Mouse (Mus musculus) limb, embryonic 15.5 days (tissue): ENCODE data around the gene Usp24. TPM values are rescaled to one million over a fixed set of nuclear protein-coding genes. Genes with fewer than 3 reads are reported as not detected.

Experiments used
- ATAC-seq: fragments of 200-750 bp; cut with Nextera tagmentation; 2 replicates; pipeline ENCODE4 v1.8.0; 2017; ENCODE audit warnings: low read depth, moderate TSS enrichment; ENCODE audit not compliant: insufficient number of reproducible peaks, low FRiP score, low TSS enrichment
- H3K27ac ChIP-seq: fragments of 300-500 bp; sonication (generic); 2 replicates; pipeline ENCODE4 v1.5.1; 2015; ENCODE audit warnings: moderate library complexity, mild to moderate bottlenecking, inconsistent platforms
- H3K27me3 ChIP-seq: fragments of 300-500 bp; sonication (generic); 2 replicates; pipeline ENCODE4 v1.6.1; 2015; ENCODE audit warnings: inconsistent platforms
- H3K36me3 ChIP-seq: fragments of 300-500 bp; sonication (generic); 2 replicates; pipeline ENCODE4 v1.6.1; 2015; ENCODE audit warnings: inconsistent platforms
- H3K4me1 ChIP-seq: fragments of 300-500 bp; sonication (generic); 2 replicates; pipeline ENCODE4 v1.6.1; 2015; ENCODE audit warnings: inconsistent platforms
- H3K4me2 ChIP-seq: fragments of 300-500 bp; sonication (generic); 2 replicates; pipeline ENCODE4 v1.6.1; 2015; ENCODE audit warnings: mild to moderate bottlenecking, inconsistent platforms
- H3K4me3 ChIP-seq: fragments of 300-500 bp; sonication (generic); 2 replicates; pipeline ENCODE4 v1.5.1; 2015; ENCODE audit warnings: mild to moderate bottlenecking, inconsistent platforms
- H3K9ac ChIP-seq: fragments of 300-500 bp; sonication (generic); 2 replicates; pipeline ENCODE4 v1.6.1; 2015; ENCODE audit warnings: inconsistent platforms
- H3K9me3 ChIP-seq: fragments of 300-500 bp; sonication (generic); 2 replicates; pipeline ENCODE4 v1.6.1; 2016; ENCODE audit warnings: inconsistent platforms
- WGBS: fragments of 180-500 bp; shearing (Covaris S2); methylation state at CpG from one replicate; pipeline ENCODE4 v1.1.7; 2015; 5-methylcytosine and 5-hydroxymethylcytosine counted together
- polyA plus RNA-seq: library from polyadenylated mRNA; unstranded; fragments of >200 nt; fragmentation: Nextera tagmentation; extraction: Ambion mirVana; gene quantifications from 2 replicates; pipeline ENCODE4 v1.2.1, GENCODE M21; 2015

The Usp24 gene
- polyA plus RNA-seq, 1 experiment from 2014 or later, result 8.0 TPM

DNA sequence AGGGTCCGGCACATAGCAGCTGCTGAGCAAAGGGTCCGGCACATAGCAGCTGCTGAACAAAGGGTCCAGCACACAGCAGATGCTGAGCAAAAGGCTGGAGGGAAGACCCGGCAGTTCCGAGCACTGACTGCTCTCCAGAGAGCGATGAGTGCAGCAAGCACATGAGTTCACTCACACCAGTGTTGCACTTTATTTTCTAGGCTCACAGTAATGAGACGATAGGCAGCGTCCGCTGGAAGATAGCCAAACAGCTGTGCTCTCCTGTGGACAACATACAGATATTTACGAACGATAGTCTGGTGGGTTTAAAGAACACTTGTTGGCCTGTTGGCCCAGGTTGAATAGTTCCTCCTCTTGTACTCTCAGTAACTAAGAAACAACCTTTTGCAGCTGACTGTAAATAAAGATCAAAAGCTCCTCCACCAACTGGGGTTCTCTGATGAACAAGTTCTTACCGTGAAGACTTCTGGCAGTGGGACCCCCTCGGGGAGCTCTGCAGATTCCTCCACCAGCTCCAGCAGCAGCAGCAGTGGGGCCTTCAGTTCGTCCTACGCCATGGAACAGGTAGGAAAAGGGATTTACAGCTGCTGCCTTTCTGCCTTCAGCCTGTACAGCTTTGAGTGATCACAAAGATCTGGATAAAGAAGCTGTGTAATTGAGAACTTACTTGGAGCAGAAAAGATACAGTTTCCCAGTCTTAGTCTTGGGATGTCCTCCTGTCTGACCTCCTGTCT lies 63.0 kb downstream of the Usp24 start:
- Histone ChIP-seq H3K9me3 (no peaks in the 10 kb centered on the region), H3K4me2 (no peak overlapping the region), H3K9ac (no peak overlapping the region), H3K27ac (no peak overlapping the region), H3K4me3 (no peak overlapping the region), H3K36me3 (peaks cover 58% of the 10 kb centered on the region), H3K4me1 (no peaks in the 10 kb centered on the region), H3K27me3 (no peaks in the 10 kb centered on the region)
- WGBS, result 47% methylated on average over 14 of the region's 14 CpGs
- ATAC-seq, result no peak

DNA sequence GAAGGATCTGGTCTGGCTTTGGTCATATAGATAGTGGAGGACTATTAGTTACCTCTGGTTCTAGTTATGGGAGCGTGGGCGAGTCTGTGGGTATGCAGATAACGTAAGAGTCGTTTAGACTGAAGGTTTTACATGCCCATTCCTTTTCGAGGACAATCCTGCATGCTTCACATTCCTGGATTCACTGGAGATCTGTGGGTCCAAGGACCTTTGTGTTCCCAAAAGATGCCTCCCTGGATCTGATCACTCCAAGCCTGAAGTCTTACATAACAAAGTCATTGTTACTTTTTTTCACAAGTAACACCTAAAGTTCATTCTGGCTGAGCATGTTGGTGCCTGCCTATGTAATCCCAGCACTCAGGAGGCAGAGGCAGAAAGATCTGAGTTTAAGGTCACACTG lies 65.1 kb downstream of the Usp24 start:
- 75% methylated on average over 5 of the region's 5 CpGs for WGBS
- Histone ChIP-seq H3K4me3 (no peak overlapping the region), H3K36me3 (peaks cover 64% of the 10 kb centered on the region), H3K4me1 (no peaks in the 10 kb centered on the region), H3K27ac (no peak overlapping the region), H3K4me2 (no peak overlapping the region), H3K9ac (no peak overlapping the region), H3K27me3 (no peaks in the 10 kb centered on the region), H3K9me3 (no peaks in the 10 kb centered on the region)
- no peak for ATAC-seq

DNA sequence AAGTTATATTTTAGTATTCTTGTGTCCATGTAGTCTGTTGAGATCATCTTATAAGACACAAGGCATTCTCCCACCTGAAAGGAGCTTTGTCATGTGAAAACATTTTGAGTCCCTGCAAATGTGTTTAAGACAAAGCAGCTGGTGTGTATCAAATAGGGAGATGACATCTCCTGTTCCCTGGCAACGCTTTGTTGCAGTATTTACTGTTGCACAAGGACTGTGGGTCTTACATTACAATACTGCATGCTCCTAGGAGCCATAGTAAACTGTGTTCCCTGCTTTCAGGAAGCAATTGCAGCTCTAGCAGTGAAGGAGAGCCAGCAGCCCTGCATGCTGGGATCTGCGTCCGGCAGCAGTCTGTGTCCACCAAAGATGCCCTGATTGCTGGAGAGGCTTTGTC lies 73.9 kb downstream of the Usp24 start:
- H3K4me1 ChIP-seq, result no peaks in the 10 kb centered on the region
- H3K27me3 ChIP-seq, result no peaks in the 10 kb centered on the region
- peaks cover 71% of the 10 kb centered on the region for H3K36me3 ChIP-seq
- no peak overlapping the region for H3K4me2 ChIP-seq
- no peak overlapping the region for H3K9ac ChIP-seq
- no peak overlapping the region for H3K27ac ChIP-seq
- no peak for ATAC-seq
- no peak overlapping the region for H3K4me3 ChIP-seq
- no peaks in the 10 kb centered on the region for H3K9me3 ChIP-seq
- 82% methylated on average over 3 of the region's 3 CpGs for WGBS

DNA sequence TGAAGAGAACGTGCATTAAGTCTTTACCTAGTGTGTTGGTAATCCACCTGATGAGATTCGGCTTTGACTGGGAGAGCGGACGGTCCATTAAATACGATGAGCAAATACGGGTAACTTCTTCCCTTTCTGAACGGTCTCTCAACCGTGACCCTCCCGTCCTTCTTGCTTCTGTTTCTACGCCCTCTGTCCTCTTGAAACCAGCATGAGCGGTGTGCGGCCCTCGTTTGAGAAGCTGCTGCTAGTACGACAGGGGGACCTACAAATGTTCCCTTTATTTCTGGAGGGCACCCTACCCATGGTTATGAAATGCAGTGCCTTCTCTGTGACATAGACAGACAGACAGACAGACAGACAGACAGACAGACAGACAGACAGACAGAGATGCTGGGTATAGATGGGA lies 93.6 kb downstream of the Usp24 start:
- H3K4me2 ChIP-seq, result no peak overlapping the region
- no peaks in the 10 kb centered on the region for H3K27me3 ChIP-seq
- no peak overlapping the region for H3K9ac ChIP-seq
- H3K4me1 ChIP-seq, result no peaks in the 10 kb centered on the region
- WGBS, result 96% methylated on average over 14 of the region's 14 CpGs
- ATAC-seq, result no peak
- H3K27ac ChIP-seq, result no peak overlapping the region
- peaks cover 75% of the 10 kb centered on the region for H3K36me3 ChIP-seq
- no peak overlapping the region for H3K4me3 ChIP-seq
- no peaks in the 10 kb centered on the region for H3K9me3 ChIP-seq

DNA sequence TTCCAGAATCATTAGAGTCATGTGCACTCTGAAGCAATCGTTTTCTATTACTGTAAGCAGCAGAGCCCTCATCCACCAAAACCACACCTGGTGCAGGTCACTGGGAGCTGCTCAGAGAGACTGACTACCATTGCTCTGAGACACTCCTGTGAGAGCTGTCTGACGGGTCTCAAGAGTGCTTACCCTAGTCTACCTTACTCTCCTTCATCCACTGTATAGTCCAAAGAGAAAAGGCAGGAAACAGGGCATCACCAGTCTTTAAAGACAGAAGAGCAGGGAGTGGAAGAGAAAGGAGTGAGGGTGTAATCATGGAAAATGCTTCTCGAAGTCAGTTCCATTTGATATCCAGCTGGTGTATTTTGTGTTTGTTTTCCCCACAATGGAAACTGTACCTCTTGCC lies 103.2 kb downstream of the Usp24 start:
- H3K9me3 ChIP-seq, result no peaks in the 10 kb centered on the region
- H3K36me3 ChIP-seq, result peaks cover 72% of the 10 kb centered on the region
- no peak overlapping the region for H3K9ac ChIP-seq
- WGBS, result 85% methylated on average over 3 of the region's 3 CpGs
- H3K4me3 ChIP-seq, result no peak overlapping the region
- no peak overlapping the region for H3K27ac ChIP-seq
- no peak for ATAC-seq
- H3K4me1 ChIP-seq, result no peaks in the 10 kb centered on the region
- H3K27me3 ChIP-seq, result no peaks in the 10 kb centered on the region
- H3K4me2 ChIP-seq, result no peak overlapping the region

DNA sequence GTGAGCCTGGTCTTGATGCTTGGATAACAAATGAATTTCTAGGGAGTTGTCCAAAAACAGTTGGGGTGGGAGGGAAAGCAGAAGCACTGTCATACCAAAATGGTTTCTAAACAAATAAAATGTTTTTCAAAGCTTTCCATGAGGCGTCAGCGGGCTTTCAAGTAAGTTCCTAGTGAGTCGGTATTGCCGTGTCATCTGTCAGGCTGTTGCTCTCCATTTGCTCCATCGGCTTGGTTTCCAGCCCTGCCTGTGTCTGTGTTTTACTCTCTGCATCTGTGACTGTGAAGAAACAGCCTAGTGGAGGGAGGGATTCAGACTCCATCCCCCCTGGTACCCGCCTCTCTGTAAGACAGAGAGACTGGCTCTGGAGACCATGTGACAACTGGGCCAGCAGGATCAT lies 103.8 kb downstream of the Usp24 start:
- Histone ChIP-seq H3K4me3 (no peak overlapping the region), H3K4me1 (no peaks in the 10 kb centered on the region), H3K9ac (no peak overlapping the region), H3K27ac (no peak overlapping the region), H3K36me3 (peaks cover 73% of the 10 kb centered on the region), H3K4me2 (no peak overlapping the region), H3K27me3 (no peaks in the 10 kb centered on the region), H3K9me3 (no peaks in the 10 kb centered on the region)
- WGBS, result 84% methylated on average over 6 of the region's 6 CpGs
- no peak for ATAC-seq

DNA sequence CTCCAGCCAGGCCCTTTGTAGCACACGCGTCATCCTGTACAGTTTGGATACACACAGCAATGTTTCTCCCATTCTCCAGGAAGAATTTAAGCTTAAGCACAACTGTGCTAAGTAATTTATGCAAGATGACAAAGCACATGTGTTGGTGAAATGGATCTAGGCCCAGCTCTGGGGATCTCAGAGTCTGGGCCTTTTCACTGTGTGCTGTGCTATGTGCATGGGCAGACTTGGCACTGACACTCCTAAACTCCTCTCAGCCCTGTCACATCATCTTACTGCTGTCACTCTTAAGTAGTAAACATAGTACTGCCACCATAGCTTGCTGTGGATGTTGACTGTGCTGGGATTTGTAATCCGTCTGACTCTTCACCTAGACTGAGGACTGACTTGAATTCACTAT lies 106.6 kb downstream of the Usp24 start:
- no peak overlapping the region for H3K9ac ChIP-seq
- no peaks in the 10 kb centered on the region for H3K4me1 ChIP-seq
- no peaks in the 10 kb centered on the region for H3K9me3 ChIP-seq
- WGBS, result 96% methylated on average over 3 of the region's 3 CpGs
- H3K4me3 ChIP-seq, result no peak overlapping the region
- ATAC-seq, result no peak
- H3K4me2 ChIP-seq, result no peak overlapping the region
- H3K27me3 ChIP-seq, result no peaks in the 10 kb centered on the region
- H3K36me3 ChIP-seq, result peaks cover 71% of the 10 kb centered on the region
- no peak overlapping the region for H3K27ac ChIP-seq

DNA sequence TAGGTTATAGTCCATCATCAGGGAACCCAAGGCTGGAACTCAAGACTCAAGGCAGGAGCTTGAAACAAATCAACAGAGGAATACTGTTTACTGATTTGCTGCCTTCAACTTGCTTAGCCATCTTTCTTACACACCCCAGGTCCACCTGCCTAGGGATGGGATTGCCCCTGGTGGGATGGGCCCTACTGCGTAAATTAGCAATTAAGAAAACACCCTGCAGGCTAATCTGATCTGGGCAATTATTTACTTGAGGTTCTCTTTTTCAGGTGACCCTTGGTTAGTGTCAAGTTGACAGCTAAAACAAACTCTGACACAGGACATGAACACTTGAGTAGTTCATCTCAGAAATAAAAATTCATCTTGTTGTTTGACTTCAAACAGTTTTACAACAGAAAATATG lies 108.5 kb downstream of the Usp24 start:
- WGBS, result 68% methylated on average over 1 of the region's 1 CpGs
- no peak for ATAC-seq

DNA sequence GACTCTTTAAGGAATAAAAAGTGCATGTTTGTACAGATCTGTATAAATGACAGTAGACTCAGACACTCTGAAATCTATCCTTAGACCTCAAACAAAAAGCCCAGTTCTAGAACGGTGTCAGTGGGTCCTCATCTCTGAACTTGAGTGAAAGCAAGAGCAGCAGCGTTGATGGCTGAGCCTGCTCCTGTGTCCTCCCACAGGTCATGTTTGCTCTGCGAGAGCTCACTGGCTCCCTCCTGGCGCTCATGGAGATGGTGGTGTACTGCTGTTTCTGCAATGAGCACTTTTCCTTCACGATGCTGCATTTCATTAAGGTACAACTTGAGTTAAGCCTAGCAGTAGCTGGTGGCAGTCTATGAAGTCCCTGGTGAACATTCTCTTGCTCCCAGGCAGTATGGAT lies 110.3 kb downstream of the Usp24 start:
- ATAC-seq, result no peak
- Histone ChIP-seq H3K9ac (no peak overlapping the region), H3K4me2 (no peak overlapping the region), H3K4me3 (no peak overlapping the region), H3K4me1 (no peaks in the 10 kb centered on the region), H3K36me3 (peaks cover 73% of the 10 kb centered on the region), H3K9me3 (no peaks in the 10 kb centered on the region), H3K27me3 (no peaks in the 10 kb centered on the region), H3K27ac (no peak overlapping the region)
- 67% methylated on average over 5 of the region's 5 CpGs for WGBS

More for the DNA sequence above, 108.5 kb downstream of the Usp24 start:
- H3K4me2 ChIP-seq, result no peak overlapping the region
- no peak overlapping the region for H3K9ac ChIP-seq
- H3K36me3 ChIP-seq, result peaks cover 69% of the 10 kb centered on the region
- no peak overlapping the region for H3K4me3 ChIP-seq
- H3K27ac ChIP-seq, result no peak overlapping the region
- H3K27me3 ChIP-seq, result no peaks in the 10 kb centered on the region
- no peaks in the 10 kb centered on the region for H3K4me1 ChIP-seq
- no peaks in the 10 kb centered on the region for H3K9me3 ChIP-seq

DNA sequence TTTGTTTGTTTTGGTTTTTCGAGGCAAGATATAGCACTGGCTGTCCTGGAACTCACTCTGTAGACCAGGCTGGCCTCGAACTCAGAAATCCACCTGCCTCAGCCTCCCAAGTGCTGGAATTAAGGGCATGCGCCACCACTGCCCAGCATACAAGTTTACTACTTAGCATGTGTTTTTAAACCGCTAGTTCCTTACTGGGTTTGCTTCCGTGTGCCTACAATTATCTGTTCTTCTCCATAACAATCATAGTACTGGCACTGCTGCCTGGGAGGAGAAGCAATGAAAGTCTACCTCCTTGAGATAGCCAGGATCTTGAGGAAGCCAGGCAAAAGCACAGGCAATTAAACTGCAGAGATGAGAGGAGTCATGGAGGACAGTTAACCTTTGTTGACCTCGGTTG lies 112.6 kb downstream of the Usp24 start:
- Histone ChIP-seq H3K9ac (no peak overlapping the region), H3K9me3 (no peaks in the 10 kb centered on the region), H3K4me1 (no peaks in the 10 kb centered on the region), H3K4me2 (no peak overlapping the region), H3K27me3 (no peaks in the 10 kb centered on the region), H3K36me3 (peaks cover 81% of the 10 kb centered on the region), H3K4me3 (no peak overlapping the region), H3K27ac (no peak overlapping the region)
- 93% methylated on average over 6 of the region's 6 CpGs for WGBS
- ATAC-seq, result no peak

DNA sequence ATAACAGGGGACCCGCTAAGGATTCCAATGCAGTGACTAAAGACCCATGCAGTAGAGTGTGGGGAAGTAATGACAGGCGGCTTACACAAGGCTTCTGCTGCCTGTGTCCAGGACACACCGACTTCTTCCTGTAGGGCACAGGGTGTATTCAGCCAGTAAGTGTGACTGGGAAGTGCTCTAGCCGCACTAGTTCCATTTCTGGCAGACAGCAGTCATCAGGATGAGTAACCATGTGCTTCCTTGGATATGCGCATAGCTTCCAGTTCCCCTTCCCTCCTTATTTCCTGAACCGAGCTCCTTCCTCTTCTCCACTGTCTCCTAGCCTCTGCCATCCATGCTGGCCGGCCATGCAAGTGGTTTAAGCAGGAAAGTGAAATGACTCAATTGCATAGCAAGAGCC lies 113.1 kb downstream of the Usp24 start:
- Histone ChIP-seq H3K4me3 (no peak overlapping the region), H3K36me3 (peaks cover 84% of the 10 kb centered on the region), H3K27me3 (no peaks in the 10 kb centered on the region), H3K27ac (no peak overlapping the region), H3K9ac (no peak overlapping the region), H3K4me2 (no peak overlapping the region), H3K9me3 (no peaks in the 10 kb centered on the region), H3K4me1 (no peaks in the 10 kb centered on the region)
- 85% methylated on average over 7 of the region's 7 CpGs for WGBS
- no peak for ATAC-seq

DNA sequence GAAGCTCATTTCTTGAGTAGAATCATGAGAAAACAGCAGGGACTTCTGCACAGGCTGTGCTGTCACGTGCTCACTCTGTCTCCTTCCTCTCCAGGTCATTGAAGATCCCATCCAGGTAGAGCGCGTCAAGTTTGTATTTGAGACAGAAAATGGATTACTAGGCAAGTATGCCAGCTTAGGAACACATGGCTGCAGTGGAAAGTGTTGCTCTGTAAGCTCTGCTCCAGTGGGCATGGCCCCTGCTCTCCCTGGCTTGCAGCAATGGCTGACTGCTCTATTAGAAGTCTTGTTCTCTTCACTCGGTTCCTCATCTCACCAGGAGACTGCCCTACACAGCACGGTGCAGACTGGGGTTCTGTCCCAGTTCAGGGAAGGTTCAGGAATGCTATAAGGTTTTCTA lies 114.4 kb downstream of the Usp24 start:
- peaks cover 81% of the 10 kb centered on the region for H3K36me3 ChIP-seq

DNA sequence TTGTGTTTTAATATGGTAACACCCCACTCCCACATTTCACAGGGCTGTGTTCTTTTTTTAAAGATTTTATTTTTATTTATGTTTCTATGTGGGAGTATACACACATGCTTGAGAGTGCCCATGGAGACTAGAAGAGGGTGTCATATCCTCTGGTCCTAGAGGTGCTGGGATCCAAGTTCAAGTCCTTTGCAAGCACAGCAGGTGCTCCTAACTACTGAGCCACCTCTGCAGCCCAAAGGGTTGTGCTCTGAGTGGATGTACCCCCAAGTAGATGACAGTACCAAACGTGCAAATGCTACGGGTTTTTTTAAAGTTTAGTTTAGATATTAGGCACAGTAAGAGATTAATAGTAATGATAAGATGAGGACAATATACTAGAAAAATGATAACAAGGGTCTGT lies 119.4 kb downstream of the Usp24 start:
- Histone ChIP-seq H3K4me3 (no peak overlapping the region), H3K4me2 (no peak overlapping the region), H3K4me1 (no peaks in the 10 kb centered on the region), H3K27me3 (no peaks in the 10 kb centered on the region), H3K9ac (no peak overlapping the region), H3K27ac (no peak overlapping the region), H3K36me3 (peaks cover 86% of the 10 kb centered on the region), H3K9me3 (no peaks in the 10 kb centered on the region)
- no peak for ATAC-seq
- 85% methylated on average over 2 of the region's 2 CpGs for WGBS

More for the DNA sequence above, 114.4 kb downstream of the Usp24 start:
- no peak overlapping the region for H3K27ac ChIP-seq
- no peak overlapping the region for H3K4me3 ChIP-seq
- no peak overlapping the region for H3K4me2 ChIP-seq
- 93% methylated on average over 5 of the region's 5 CpGs for WGBS
- no peaks in the 10 kb centered on the region for H3K4me1 ChIP-seq
- no peaks in the 10 kb centered on the region for H3K9me3 ChIP-seq
- no peak for ATAC-seq
- H3K9ac ChIP-seq, result no peak overlapping the region
- H3K27me3 ChIP-seq, result no peaks in the 10 kb centered on the region
